Mouse (Mus musculus) T-cell, adult 2 months (primary cell): ENCODE measurements around the gene Rims4.

ENCODE experiments used
- DNase-seq: peaks from one replicate; pipeline ENCODE4 v3.0.0; 2022; ENCODE audit warnings: low spot score

Gene Rims4

DNA sequence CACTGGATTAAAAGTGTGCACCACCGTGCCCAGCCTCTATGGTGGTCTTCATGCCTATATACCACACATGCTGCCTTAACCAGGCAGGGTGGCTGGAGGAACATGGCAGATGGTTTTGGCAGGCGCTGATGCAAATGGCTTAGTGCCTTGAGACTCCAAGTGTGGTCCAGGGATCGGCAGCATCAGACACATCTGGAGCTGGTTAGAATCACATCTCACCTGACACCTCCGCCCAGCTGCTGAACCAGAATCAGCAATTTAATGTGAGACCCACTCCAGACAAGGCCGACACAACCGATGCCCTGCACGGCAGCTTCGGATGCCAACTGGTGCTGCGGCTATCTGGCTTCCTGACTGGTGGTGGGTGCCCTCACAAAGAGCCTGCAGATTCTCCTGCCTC is 52.4 kb downstream of the Rims4 start:
- DNase-seq: no peak

GRCm38 (mm10) chr2:163865311-163865710 is 53.2 kb downstream of the Rims4 start:
- DNase-seq: no peak

GRCm38 (mm10) chr2:163858254-163858947 is 60.1 kb downstream of the Rims4 start:
- DNase-seq: peak; percentile 14

GRCm38 (mm10) chr2:163857233-163857632 is 61.2 kb downstream of the Rims4 start:
- DNase-seq: no peak

DNA sequence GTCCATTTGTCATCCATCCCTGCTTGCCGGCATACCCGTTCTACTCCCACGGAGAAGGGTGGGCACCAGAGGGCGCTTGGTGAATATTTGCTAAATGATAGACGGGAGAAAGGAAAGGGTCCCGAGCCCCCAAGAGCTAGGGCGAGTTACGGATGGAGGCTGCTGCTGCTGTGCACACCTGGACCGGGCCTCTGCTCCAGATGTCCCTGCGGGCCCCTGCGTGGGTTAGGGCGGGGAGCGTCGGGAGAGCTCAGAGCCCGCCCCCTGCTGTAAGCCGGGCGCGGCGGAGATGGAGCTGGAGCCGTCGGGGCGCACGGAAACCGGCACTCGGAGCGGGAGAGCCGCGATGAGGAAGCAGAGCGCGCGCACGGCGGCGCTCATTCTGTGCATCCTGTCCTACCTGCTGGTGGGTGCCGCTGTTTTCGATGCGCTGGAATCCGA is 65.0 kb downstream of the Rims4 start, which contains the start of gene Kcnk15:
Gene Kcnk15, plus strand, starts transcription at position 191 of the 441 bp plus-strand sequence.
- DNase-seq: no peak

- DNase-seq: no peak
These were observed 76.4 kb downstream of the Rims4 start for GRCm38 (mm10) chr2:163842043-163842442.

DNA sequence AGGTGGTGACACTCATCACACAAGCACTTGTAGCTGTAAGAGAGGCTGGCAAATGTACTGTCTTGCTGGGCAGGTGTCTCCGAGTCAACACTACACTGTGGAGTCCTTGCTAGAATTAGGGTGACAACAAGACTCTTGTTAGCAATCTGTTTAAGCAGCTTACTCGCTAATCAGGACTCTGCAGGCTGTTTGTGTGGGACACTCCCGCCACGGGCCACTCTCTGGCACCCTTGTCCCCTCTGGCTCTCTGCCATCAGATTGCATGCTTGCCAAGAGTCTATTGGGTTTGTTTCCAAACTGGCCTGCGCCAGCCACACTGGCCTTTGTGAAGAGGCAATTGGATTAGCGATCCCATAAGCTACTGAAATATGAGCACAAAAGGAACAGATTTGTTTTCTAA is 79.0 kb downstream of the Rims4 start:
- DNase-seq: no peak

- peak; percentile 77 for DNase-seq
These were observed 80.4 kb downstream of the Rims4 start for GRCm38 (mm10) chr2:163838043-163838442.

GRCm38 (mm10) chr2:163831163-163831562 is 87.3 kb downstream of the Rims4 start:
- no peak for DNase-seq

DNA sequence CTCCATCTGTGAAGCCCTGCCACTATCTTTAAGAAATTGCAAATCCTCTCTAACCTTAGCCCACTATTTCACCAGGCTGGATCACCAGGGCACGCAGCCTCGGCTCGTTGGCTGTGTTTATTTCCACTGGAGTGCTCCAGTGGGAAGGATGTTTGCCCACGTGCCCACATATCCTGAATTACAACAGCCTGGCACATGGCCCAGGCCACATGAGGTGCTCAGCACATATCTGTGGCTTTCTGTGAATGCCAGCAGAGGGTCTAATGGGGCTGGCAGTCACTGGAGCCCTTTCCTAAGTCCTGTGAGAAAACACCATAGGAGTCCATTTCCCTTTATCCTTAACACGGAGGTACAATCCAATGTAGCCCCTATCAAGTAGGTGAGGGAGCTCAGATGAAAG is 92.0 kb downstream of the Rims4 start:
- DNase-seq: no peak

- no peak for DNase-seq
These were observed 92.6 kb downstream of the Rims4 start for GRCm38 (mm10) chr2:163825861-163826260.

GRCm38 (mm10) chr2:163823771-163824170 is 94.7 kb downstream of the Rims4 start:
- DNase-seq: no peak

- peak; percentile 10 for DNase-seq
These were observed 95.2 kb downstream of the Rims4 start for GRCm38 (mm10) chr2:163823248-163823647.

- DNase-seq: no peak
These were observed 97.9 kb downstream of the Rims4 start, which contains the start of gene Ccn5 for GRCm38 (mm10) chr2:163820607-163821006. Ccn5 (plus strand) TSS chr2:163820861.

DNA sequence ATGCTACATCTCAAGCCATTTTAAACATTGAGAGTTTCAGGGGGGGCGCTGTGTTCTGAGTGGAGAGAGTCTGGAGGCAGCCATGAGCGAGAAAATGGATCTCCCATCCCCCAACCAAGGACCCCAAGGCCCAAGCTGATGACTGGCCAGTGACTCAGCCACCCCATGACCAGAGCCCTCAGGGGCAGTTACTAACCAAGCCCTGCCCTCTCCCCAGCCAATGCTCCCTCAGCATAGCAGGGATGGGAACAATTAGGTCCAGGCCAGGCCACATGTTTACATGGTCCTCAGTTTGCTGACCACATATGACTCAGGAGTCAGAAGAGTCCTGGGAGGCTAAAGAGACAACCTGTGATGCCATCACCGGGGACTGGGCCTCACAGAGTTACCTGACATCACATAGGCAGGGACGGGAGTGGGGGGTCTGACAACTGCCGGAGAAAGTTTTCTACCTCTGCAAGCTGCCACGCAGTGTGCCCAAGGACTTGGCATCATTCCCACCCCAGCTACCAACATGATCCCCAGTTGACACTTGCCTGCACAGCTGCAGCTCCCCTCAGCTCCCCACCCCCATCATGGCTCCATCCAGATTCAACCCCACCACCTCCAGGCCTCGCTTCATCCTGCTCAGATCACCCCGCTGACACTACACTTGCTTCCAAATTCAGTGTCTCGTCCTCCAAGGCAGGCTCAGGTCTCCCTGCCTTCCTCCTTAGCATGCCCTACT is 103.6 kb downstream of the Rims4 start:
- no peak for DNase-seq

DNA sequence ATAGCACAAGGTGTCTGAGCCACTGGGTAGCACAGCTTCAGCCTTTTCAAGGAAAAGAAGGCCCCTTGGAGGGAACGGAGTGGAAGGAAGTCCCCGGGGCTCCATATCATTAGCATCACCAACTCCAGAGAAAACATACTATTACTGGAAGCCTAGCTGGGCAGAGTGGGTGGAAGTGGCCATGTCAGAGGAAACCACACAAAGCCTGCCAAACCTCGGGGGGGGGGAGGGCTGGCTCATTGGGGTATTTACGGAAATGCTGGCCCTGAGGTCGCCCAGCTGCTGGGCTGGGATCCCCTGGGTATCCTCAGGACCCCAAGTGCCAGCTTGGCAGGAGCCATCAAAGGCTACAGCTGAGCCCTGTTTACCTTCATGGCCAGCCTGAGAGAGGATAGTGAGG is 105.4 kb downstream of the Rims4 start:
- DNase-seq: no peak
